Mouse (Mus musculus) forebrain, embryonic 12.5 days (tissue): ENCODE data around the gene Orai3. TPM values are rescaled to one million over a fixed set of nuclear protein-coding genes. Genes with fewer than 3 reads are reported as not detected.
"Not testable (repeated sequence)": the region's sequence is repeated elsewhere in the genome, so short reads cannot be mapped to it uniquely, and the experiment has no call there.

ENCODE experiments used
- ATAC-seq: fragments of 200-750 bp; cut with Nextera tagmentation; 2 replicates; pipeline ENCODE4 v1.8.0; 2017; ENCODE audit warnings: moderate TSS enrichment; ENCODE audit not compliant: low FRiP score
- H3K27ac ChIP-seq: fragments of 300-500 bp; sonication (generic); 2 replicates; pipeline ENCODE4 v1.5.1; 2016; ENCODE audit warnings: mild to moderate bottlenecking
- H3K27me3 ChIP-seq: fragments of 300-500 bp; sonication (generic); 2 replicates; pipeline ENCODE4 v1.6.1; 2016; ENCODE audit warnings: mild to moderate bottlenecking
- H3K36me3 ChIP-seq: fragments of 300-500 bp; sonication (generic); replicated peaks from 2 replicates; pipeline ENCODE4 v1.6.1; 2016; ENCODE audit warnings: mild to moderate bottlenecking
- H3K4me1 ChIP-seq: fragments of 300-500 bp; sonication (generic); 2 replicates; pipeline ENCODE4 v1.6.1; 2016
- H3K4me2 ChIP-seq: fragments of 300-500 bp; sonication (generic); 2 replicates; pipeline ENCODE4 v1.6.1; 2016; ENCODE audit warnings: mild to moderate bottlenecking, moderate library complexity
- H3K4me3 ChIP-seq: fragments of 300-500 bp; sonication (generic); replicated peaks from 2 replicates; pipeline ENCODE4 v1.5.1; 2016; ENCODE audit warnings: mild to moderate bottlenecking
- H3K9ac ChIP-seq: fragments of 300-500 bp; sonication (generic); 2 replicates; pipeline ENCODE4 v1.6.1; 2016; ENCODE audit warnings: mild to moderate bottlenecking
- H3K9me3 ChIP-seq: fragments of 300-500 bp; sonication (generic); 2 replicates; pipeline ENCODE4 v1.6.1; 2016
- WGBS: fragments of 180-500 bp; shearing (Covaris S2); methylation state at CpG from one replicate; pipeline ENCODE4 v1.1.7; 2016; 5-methylcytosine and 5-hydroxymethylcytosine counted together
- polyA plus RNA-seq: library from polyadenylated mRNA; unstranded; fragments of >200 nt; fragmentation: Nextera tagmentation; extraction: Ambion mirVana; gene quantifications from 2 replicates; pipeline ENCODE4 v1.2.1, GENCODE M21; 2016

Gene Orai3
- polyA plus RNA-seq: 5.7 and 6.0 TPM in 2 replicates

DNA sequence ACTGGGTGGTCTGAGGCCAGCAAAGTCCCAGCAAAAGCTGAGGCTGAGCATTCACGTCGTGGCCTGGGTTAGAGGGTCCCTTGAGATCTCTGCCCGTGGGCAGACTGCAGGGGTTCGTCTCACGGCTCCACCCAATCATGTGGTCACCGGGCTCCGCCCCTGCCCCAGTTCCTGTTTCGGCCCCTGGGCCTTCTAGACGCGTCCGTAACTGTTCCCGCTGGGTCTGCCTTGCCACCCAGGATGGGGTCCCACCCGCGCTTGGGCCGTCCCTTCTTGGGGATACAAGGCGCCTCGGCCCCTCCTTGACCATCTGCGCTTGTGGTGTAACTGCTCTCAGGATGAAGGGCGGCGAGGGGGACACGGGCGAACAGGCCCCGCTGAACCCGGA is at the start of gene Orai3:
TSS of gene Orai3 (plus strand) at position 165 of the 388 bp plus-strand sequence.
- Histone ChIP-seq H3K27ac (peak within 1 kb of the TSS; percentile 80), H3K4me1 (peaks cover 30% of the 10 kb centered on the region), H3K9ac (peak within 1 kb of the TSS; percentile 69), H3K36me3 (peaks cover 38% of the 10 kb centered on the region), H3K4me3 (peak within 1 kb of the TSS; percentile 50), H3K4me2 (peak within 1 kb of the TSS; percentile 90), H3K9me3 (no peaks in the 10 kb centered on the region), H3K27me3 (no peaks in the 10 kb centered on the region)
- peak; percentile 55 for ATAC-seq
- WGBS: 0% methylated on average over 24 of the region's 24 CpGs

DNA sequence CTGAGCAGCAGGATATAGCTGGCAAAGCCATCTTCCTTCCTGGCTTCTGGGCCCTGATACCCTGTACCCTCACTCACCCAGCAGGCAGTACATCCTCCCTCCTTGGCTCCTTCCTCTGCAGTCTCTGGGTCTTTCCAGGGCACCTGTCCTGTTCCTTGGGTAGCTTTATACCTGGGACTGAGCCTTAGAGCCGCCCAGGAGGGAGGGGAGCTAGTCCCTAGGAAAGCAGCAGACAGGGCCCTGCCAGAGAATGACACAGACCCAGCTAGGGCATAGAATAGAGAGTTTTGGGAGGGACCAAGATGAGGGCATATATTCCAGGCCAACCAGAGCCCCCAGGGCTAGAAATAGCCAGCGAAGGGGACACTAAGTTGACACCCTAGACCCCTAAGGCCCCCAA is 44.1 kb upstream of the Orai3 start:
- no peak overlapping the region for H3K4me3 ChIP-seq
- H3K36me3 ChIP-seq: no peaks in the 10 kb centered on the region
- no peak overlapping the region for H3K27ac ChIP-seq
- H3K4me2 ChIP-seq: no peak overlapping the region
- H3K9ac ChIP-seq: no peak overlapping the region
- 40% methylated on average over 2 of the region's 2 CpGs for WGBS
- no peaks in the 10 kb centered on the region for H3K9me3 ChIP-seq
- no peaks in the 10 kb centered on the region for H3K4me1 ChIP-seq
- no peak for ATAC-seq
- no peaks in the 10 kb centered on the region for H3K27me3 ChIP-seq

DNA sequence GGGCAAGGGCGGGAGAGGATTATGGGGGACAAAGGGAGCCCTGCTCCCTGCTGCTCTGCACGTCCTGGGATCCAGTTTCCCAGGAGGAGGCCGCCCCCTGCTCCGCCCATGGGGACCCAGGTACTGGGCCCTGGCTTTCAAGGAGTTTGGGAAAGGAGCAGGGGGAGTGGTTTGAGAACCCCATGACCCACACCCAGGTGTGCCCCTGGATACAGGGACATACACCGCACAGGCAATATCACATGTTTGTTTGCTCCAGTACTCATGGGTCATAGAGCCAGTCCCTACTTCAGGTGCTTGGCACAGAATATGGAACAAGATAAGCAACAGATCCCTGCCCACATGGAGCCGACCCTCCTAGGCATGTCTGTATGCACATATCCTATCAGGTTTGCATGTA is 43.7 kb upstream of the Orai3 start:
- no peak overlapping the region for H3K4me3 ChIP-seq
- WGBS: 44% methylated on average over 6 of the region's 6 CpGs
- ATAC-seq: no peak
- H3K4me1 ChIP-seq: no peaks in the 10 kb centered on the region
- no peaks in the 10 kb centered on the region for H3K27me3 ChIP-seq
- no peak overlapping the region for H3K4me2 ChIP-seq
- H3K9me3 ChIP-seq: no peaks in the 10 kb centered on the region
- H3K9ac ChIP-seq: no peak overlapping the region
- no peak overlapping the region for H3K27ac ChIP-seq
- no peaks in the 10 kb centered on the region for H3K36me3 ChIP-seq

- H3K9me3 ChIP-seq: no peaks in the 10 kb centered on the region
- no peak for ATAC-seq
- 88% methylated on average over 7 of the region's 7 CpGs for WGBS
- H3K4me3 ChIP-seq: no peak overlapping the region
- H3K9ac ChIP-seq: no peak overlapping the region
- H3K4me2 ChIP-seq: no peak overlapping the region
- H3K36me3 ChIP-seq: no peaks in the 10 kb centered on the region
- no peaks in the 10 kb centered on the region for H3K4me1 ChIP-seq
- H3K27me3 ChIP-seq: no peaks in the 10 kb centered on the region
- no peak overlapping the region for H3K27ac ChIP-seq
Observed at GRCm38 (mm10) chr7:127727898-127728297, 41.7 kb upstream of the Orai3 start.

DNA sequence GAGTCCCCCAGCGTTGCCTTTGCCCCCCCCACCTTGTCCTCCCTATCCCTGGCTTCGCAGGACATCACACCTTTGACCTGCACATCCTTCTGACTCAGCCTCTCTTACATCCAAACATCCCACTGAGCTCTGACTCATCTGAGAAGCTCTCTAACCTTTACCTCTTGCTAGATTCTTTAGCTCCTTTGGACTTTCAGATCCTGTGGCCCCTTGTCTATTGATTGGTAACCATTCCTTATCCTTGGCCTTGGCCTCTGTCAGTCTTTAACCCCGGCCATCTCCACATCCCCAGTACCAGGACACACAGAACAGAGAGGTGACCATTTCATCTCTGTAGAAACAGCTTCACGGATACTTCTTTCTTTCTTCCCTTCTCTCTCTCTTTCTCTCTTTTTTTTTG is 39.4 kb upstream of the Orai3 start:
- Histone ChIP-seq H3K27me3 (no peaks in the 10 kb centered on the region), H3K4me3 (no peak overlapping the region), H3K9me3 (no peaks in the 10 kb centered on the region), H3K4me2 (no peak overlapping the region), H3K27ac (no peak overlapping the region), H3K36me3 (no peaks in the 10 kb centered on the region), H3K4me1 (no peaks in the 10 kb centered on the region), H3K9ac (no peak overlapping the region)
- no peak for ATAC-seq
- WGBS: 74% methylated on average over 4 of the region's 4 CpGs

GRCm38 (mm10) chr7:127732066-127732465 is 37.5 kb upstream of the Orai3 start, which contains the start of gene Ctf2:
Gene Ctf2, minus strand, starts transcription at chr7:127732166.
- H3K9ac ChIP-seq, H3K27ac ChIP-seq, H3K27me3 ChIP-seq, H3K4me1 ChIP-seq, H3K36me3 ChIP-seq, ATAC-seq, H3K9me3 ChIP-seq, H3K4me2 ChIP-seq, H3K4me3 ChIP-seq: not testable (repeated sequence)
- no CpG with 5 or more reads among the region's 5 CpGs for WGBS

DNA sequence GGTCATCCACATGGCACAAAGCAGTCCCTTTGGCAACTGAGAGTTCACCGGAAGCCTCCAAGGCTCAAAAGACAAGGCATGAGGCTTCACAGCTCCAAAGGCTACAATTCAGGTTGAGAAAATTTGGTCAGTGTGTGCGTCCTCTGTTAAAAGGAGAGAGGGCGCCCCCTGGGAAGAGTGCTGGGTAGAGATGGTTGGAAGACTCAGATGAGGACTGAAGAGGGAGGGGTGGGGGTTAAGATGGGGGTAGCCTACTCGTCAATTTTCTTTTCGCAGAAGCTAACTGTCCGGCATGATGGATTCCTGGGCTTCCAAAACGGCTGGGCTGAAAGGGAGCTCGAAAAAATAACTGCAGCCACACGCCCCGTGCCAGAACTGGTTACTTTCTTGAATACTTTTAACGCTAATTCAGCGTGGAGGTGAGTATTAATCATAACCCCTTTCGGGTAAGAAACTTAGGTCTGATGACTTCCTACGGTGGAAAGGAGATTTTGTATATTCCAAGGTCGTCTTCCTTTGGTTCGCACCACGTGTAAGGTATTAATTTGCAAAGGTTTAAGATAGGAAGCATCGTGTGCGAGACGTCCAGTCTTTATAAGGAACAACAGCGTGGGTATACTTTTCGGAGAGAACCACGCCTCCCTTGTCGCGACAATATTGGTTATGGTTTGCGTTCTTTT is 25.1 kb upstream of the Orai3 start, which contains the start of gene Fbxl19:
TSS of gene Fbxl19 (plus strand) at position 178 of the 680 bp plus-strand sequence.
- peak within 1 kb of the TSS; percentile 94 for H3K27ac ChIP-seq
- WGBS: 2% methylated on average over 26 of the region's 26 CpGs
- ATAC-seq: no peak
- peak within 1 kb of the TSS; percentile 84 for H3K4me2 ChIP-seq
- peak within 1 kb of the TSS; percentile 91 for H3K4me3 ChIP-seq
- no peaks in the 10 kb centered on the region for H3K27me3 ChIP-seq
- H3K36me3 ChIP-seq: peaks cover 17% of the 10 kb centered on the region
- peak within 1 kb of the TSS; percentile 96 for H3K9ac ChIP-seq
- H3K9me3 ChIP-seq: no peaks in the 10 kb centered on the region
- H3K4me1 ChIP-seq: peaks cover 25% of the 10 kb centered on the region

DNA sequence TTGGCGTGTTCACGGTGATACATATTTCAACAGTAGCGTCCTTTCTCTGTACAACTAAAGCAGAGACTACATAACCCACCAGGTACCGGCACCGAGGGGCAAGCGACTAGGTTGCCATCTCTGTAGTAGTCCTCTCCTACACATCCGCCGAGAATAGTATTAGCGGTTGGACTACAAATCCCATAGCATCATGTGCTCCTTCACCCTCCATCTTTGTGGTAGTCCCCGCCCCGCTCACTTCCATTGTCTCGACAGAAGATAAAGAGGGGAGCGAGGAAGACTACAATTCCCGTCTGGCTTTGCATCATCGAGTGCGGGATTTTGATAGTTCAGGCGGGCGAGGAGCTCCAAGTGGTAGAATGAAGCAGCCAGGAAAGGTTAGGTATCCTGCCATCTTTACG is 24.4 kb upstream of the Orai3 start:
- Histone ChIP-seq H3K4me1 (peaks cover 25% of the 10 kb centered on the region), H3K9me3 (no peaks in the 10 kb centered on the region), H3K27ac (peak overlapping the region; percentile 94), H3K27me3 (no peaks in the 10 kb centered on the region), H3K4me3 (peak overlapping the region; percentile 91), H3K9ac (peak overlapping the region; percentile 96), H3K36me3 (peaks cover 24% of the 10 kb centered on the region), H3K4me2 (peak overlapping the region; percentile 84)
- peak; percentile 90 for ATAC-seq
- under 1% methylated on average over 19 of the region's 19 CpGs for WGBS

GRCm38 (mm10) chr7:127745652-127746493 is 23.7 kb upstream of the Orai3 start:
- Histone ChIP-seq H3K4me1 (peaks cover 25% of the 10 kb centered on the region), H3K9me3 (no peaks in the 10 kb centered on the region), H3K27ac (peak overlapping the region; percentile 94), H3K27me3 (no peaks in the 10 kb centered on the region), H3K4me2 (peak overlapping the region; percentile 84), H3K9ac (peak overlapping the region; percentile 96), H3K4me3 (peak overlapping the region; percentile 91), H3K36me3 (peaks cover 30% of the 10 kb centered on the region)
- under 1% methylated on average over 37 of the region's 39 CpGs for WGBS
- ATAC-seq: peak; percentile 89

DNA sequence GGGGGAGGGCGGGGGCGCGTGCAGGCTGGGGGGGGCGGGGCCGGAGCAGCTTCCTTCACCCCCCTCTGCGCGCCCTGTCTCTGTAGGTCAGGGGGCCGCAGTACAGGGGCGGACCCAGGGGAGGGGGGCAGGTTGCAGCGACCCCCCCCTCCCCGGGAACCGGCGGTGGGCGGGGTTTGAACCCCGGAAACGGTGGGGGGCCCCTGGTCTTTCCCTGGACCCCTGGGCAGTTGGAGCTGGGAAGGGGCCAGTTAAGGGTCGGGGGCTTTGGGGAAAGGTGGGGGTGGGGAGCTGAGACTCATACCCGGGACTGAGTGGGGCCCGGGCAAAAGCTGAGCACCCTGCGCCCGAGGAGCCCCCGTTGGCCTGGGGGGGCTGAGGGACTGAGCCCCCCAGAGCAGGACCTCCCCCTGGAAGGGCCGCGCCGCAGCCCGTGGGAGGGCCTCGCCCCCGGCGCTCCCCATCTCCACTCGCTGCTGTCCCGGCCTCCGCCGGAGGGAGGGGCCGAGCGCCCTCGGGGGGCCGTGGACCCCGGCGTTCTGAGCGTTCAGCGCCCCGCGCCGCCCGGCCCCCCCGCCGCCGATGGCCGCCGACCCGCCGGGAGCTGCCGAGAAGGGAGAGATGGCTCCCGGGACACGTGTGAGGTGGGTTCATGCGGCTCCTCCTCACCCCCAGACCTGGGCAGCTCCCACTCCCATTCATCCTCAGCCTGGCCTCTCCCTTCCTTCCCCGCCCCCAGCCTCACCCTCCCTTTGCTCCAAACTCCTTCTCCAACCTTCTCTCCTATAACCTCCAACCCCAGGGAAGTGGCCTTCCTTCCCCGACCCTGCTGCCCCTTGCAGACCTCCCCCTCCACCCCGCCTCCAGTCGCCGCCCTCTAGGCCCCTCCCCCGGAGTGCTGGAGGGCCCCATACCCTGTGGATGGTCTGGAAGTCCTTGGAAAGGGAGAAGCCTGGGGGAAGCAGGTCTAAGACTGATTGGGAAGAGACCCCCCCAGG is 22.8 kb upstream of the Orai3 start:
- Histone ChIP-seq H3K36me3 (peaks cover 40% of the 10 kb centered on the region), H3K27ac (peak overlapping the region; percentile 94), H3K4me2 (peak overlapping the region; percentile 84), H3K4me3 (peak overlapping the region; percentile 91), H3K9ac (peak overlapping the region; percentile 96), H3K9me3 (no peaks in the 10 kb centered on the region), H3K4me1 (peaks cover 25% of the 10 kb centered on the region), H3K27me3 (no peaks in the 10 kb centered on the region)
- under 1% methylated on average over 40 of the region's 62 CpGs for whole genome bisulfite sequencing
- peak; percentile 12; the same call in 1 of the 2 replicates for ATAC-seq

- H3K36me3 ChIP-seq: peaks cover 49% of the 10 kb centered on the region
- WGBS: 34% methylated on average over 6 of the region's 6 CpGs
- peak overlapping the region; percentile 94; the same call in 1 of the 2 replicates for H3K27ac ChIP-seq
- peaks cover 25% of the 10 kb centered on the region for H3K4me1 ChIP-seq
- peak overlapping the region; percentile 96 for H3K9ac ChIP-seq
- no peaks in the 10 kb centered on the region for H3K9me3 ChIP-seq
- H3K27me3 ChIP-seq: no peaks in the 10 kb centered on the region
- peak overlapping the region; percentile 84 for H3K4me2 ChIP-seq
- ATAC-seq: no peak
- H3K4me3 ChIP-seq: peak overlapping the region; percentile 91
Observed at GRCm38 (mm10) chr7:127747559-127748234, 21.9 kb upstream of the Orai3 start.
